Mouse (Mus musculus): Measurements from ENCODE around the gene Cebpa. TPM values are rescaled to one million over a fixed set of nuclear protein-coding genes. Genes with fewer than 3 reads are reported as not detected.

The Cebpa gene
- total and polyA plus RNA-seq, 3 experiments, result 2.3 to 4.4 TPM; not detected in 1

- Histone ChIP-seq H3K79me2 (ENCODE audit: control insufficient read depth, insufficient read depth, low read length, poor library complexity) (no peaks in the 10 kb centered on the region), H3K4me1 (ENCODE audit: control insufficient read depth in 1 of 2, insufficient read depth in 2 of 2, low read length in 2 of 2) (peaks cover 0 to 14% of the 10 kb centered on the region in 2 experiments; a peak in 3 of 4 replicates), H3K27me3 (ENCODE audit: control insufficient read depth in 1 of 2, insufficient read depth in 2 of 2, low read length in 2 of 2) (no peaks in the 10 kb centered on the region), H3K9me3 (replicated peaks; ENCODE audit: insufficient read depth, low read length) (no peaks in the 10 kb centered on the region), H3K9ac (ENCODE audit: control insufficient read depth, low read depth, low read length, poor library complexity, severe bottlenecking) (no peak overlapping the region), H3K36me3 (ENCODE audit: control insufficient read depth in 1 of 2, insufficient read depth in 2 of 2, low read length in 2 of 2) (peaks cover 0 to 4% of the 10 kb centered on the region in 2 experiments; a peak in 1 of 4 replicates), H3K27ac (ENCODE audit: control insufficient read depth, low read depth, low read length) (no peak overlapping the region), H3K4me3 (ENCODE audit: control insufficient read depth in 1 of 2, insufficient read depth in 1 of 2, low read depth in 2 of 2, low read length in 2 of 2) (no peak overlapping the region)
- DNase-seq (ENCODE audit: low read depth, low spot score), result no peak
- TF ChIP-seq GATA1 (IDR thresholded peaks at IDR 0.05; ENCODE audit: low read depth, low read length), result no peak
- TF ChIP-seq POLR2A (IDR thresholded peaks at IDR 0.05; ENCODE audit: control insufficient read depth in 1 of 2, insufficient read depth in 1 of 2, low read depth in 1 of 2, low read length in 2 of 2, poor library complexity in 1 of 2), result no peak
- TF ChIP-seq ZNF384 (IDR thresholded peaks at IDR 0.05; ENCODE audit: low read depth, low read length), result no peak
- TF ChIP-seq USF1 (IDR thresholded peaks at IDR 0.05; ENCODE audit: low read depth, low read length), result no peak
- no peak for TF ChIP-seq BHLHE40 (IDR thresholded peaks at IDR 0.05; ENCODE audit: borderline replicate concordance, low read depth, low read length)
- TF ChIP-seq USF2 (IDR thresholded peaks at IDR 0.05; ENCODE audit: borderline replicate concordance in 1 of 2, insufficient read depth in 1 of 2, low read depth in 1 of 2, low read length in 2 of 2), result no peak
- TF ChIP-seq NRF1 (IDR thresholded peaks at IDR 0.05; ENCODE audit: insufficient read depth, low read depth, low read length, poor library complexity, severe bottlenecking), result no peak
- TF ChIP-seq GABPA (IDR thresholded peaks at IDR 0.05; ENCODE audit: low read depth, low read length), result no peak
- no peak for TF ChIP-seq MAX (IDR thresholded peaks at IDR 0.05; ENCODE audit: low read length)
- TF ChIP-seq CTCF (IDR thresholded peaks at IDR 0.05 in 2 of 3, conservative IDR thresholded peaks at IDR 0.05 in 1 of 3; ENCODE audit: control insufficient read depth in 1 of 3, insufficient read depth in 1 of 3, low read depth in 2 of 3, low read length in 3 of 3, poor library complexity in 1 of 3, severe bottlenecking in 1 of 3), result no peak
- no peak for TF ChIP-seq MYC (IDR thresholded peaks at IDR 0.05; ENCODE audit: low read depth, low read length)
These were observed 11.8 kb downstream of the Cebpa start for GRCm38 (mm10) chr7:35130888-35131287.

- TF ChIP-seq CTCF (IDR thresholded peaks at IDR 0.05 in 2 of 3, conservative IDR thresholded peaks at IDR 0.05 in 1 of 3; ENCODE audit: control insufficient read depth in 1 of 3, insufficient read depth in 1 of 3, low read depth in 2 of 3, low read length in 3 of 3, poor library complexity in 1 of 3, severe bottlenecking in 1 of 3) (peak in 2 of 3 experiments; percentile 8 to 21; a peak in 1 of 6 replicates), TCF12 (IDR thresholded peaks at IDR 0.05; ENCODE audit: low read depth, low read length) (no peak)
- H3K9me3 ChIP-seq (replicated peaks; ENCODE audit: insufficient read depth, low read length), result no peaks in the 10 kb centered on the region
- no peaks in the 10 kb centered on the region; a peak in 1 of 4 replicates for H3K27me3 ChIP-seq (ENCODE audit: control insufficient read depth in 1 of 2, insufficient read depth in 2 of 2, low read length in 2 of 2)
- no peak for DNase-seq (ENCODE audit: low read depth, low spot score)
- H3K36me3 ChIP-seq (ENCODE audit: control insufficient read depth in 1 of 2, insufficient read depth in 2 of 2, low read length in 2 of 2), result peaks cover 0 to 4% of the 10 kb centered on the region in 2 experiments; a peak in 1 of 4 replicates
- H3K27ac ChIP-seq (ENCODE audit: control insufficient read depth, low read depth, low read length), result no peak overlapping the region
- H3K79me2 ChIP-seq (ENCODE audit: control insufficient read depth, insufficient read depth, low read length, poor library complexity), result no peaks in the 10 kb centered on the region
- H3K4me1 ChIP-seq (ENCODE audit: control insufficient read depth in 1 of 2, insufficient read depth in 2 of 2, low read length in 2 of 2), result peaks cover 0 to 10% of the 10 kb centered on the region in 2 experiments; a peak in 3 of 4 replicates
- no peak overlapping the region for H3K9ac ChIP-seq (ENCODE audit: control insufficient read depth, low read depth, low read length, poor library complexity, severe bottlenecking)
- no peak overlapping the region for H3K4me3 ChIP-seq (ENCODE audit: control insufficient read depth in 1 of 2, insufficient read depth in 1 of 2, low read depth in 2 of 2, low read length in 2 of 2)
These were observed 12.5 kb downstream of the Cebpa start for GRCm38 (mm10) chr7:35131601-35132000.

- Histone ChIP-seq H3K36me3 (ENCODE audit: control insufficient read depth in 1 of 2, insufficient read depth in 2 of 2, low read length in 2 of 2) (no peaks in the 10 kb centered on the region), H3K27me3 (ENCODE audit: control insufficient read depth in 1 of 2, insufficient read depth in 2 of 2, low read length in 2 of 2) (no peaks in the 10 kb centered on the region; a peak in 1 of 4 replicates), H3K27ac (ENCODE audit: control insufficient read depth, low read depth, low read length) (no peak overlapping the region), H3K9ac (ENCODE audit: control insufficient read depth, low read depth, low read length, poor library complexity, severe bottlenecking) (no peak overlapping the region), H3K4me1 (ENCODE audit: control insufficient read depth in 1 of 2, insufficient read depth in 2 of 2, low read length in 2 of 2) (no peaks in the 10 kb centered on the region), H3K79me2 (ENCODE audit: control insufficient read depth, insufficient read depth, low read length, poor library complexity) (no peaks in the 10 kb centered on the region), H3K9me3 (replicated peaks; ENCODE audit: insufficient read depth, low read length) (no peaks in the 10 kb centered on the region), H3K4me3 (ENCODE audit: control insufficient read depth in 1 of 2, insufficient read depth in 1 of 2, low read depth in 2 of 2, low read length in 2 of 2) (no peak overlapping the region)
- DNase-seq (ENCODE audit: low read depth, low spot score), result no peak
- TF ChIP-seq HCFC1 (IDR thresholded peaks at IDR 0.05; ENCODE audit: low read depth, low read length) (no peak), MXI1 (IDR thresholded peaks at IDR 0.05; ENCODE audit: low read depth, low read length) (no peak), USF2 (IDR thresholded peaks at IDR 0.05; ENCODE audit: borderline replicate concordance in 1 of 2, insufficient read depth in 1 of 2, low read depth in 1 of 2, low read length in 2 of 2) (no peak), USF1 (IDR thresholded peaks at IDR 0.05; ENCODE audit: low read depth, low read length) (no peak), POLR2A (IDR thresholded peaks at IDR 0.05; ENCODE audit: control insufficient read depth in 1 of 2, insufficient read depth in 1 of 2, low read depth in 1 of 2, low read length in 2 of 2, poor library complexity in 1 of 2) (no peak), SMC3 (IDR thresholded peaks at IDR 0.05; ENCODE audit: low read depth, low read length) (no peak), KAT2A (conservative IDR thresholded peaks at IDR 0.05; ENCODE audit: low read depth, low read length) (no peak), MYC (IDR thresholded peaks at IDR 0.05; ENCODE audit: low read depth, low read length) (no peak)
These were observed 15.5 kb downstream of the Cebpa start for GRCm38 (mm10) chr7:35134621-35135020.
